Mouse (Mus musculus) liver, embryonic 13.5 days (tissue): ENCODE data around the gene Ltb4r1. TPM values are rescaled to one million over a fixed set of nuclear protein-coding genes. Genes with fewer than 3 reads are reported as not detected.

Experiments used
- ATAC-seq: fragments of 200-750 bp; cut with Nextera tagmentation; 2 replicates; pipeline ENCODE4 v1.8.0; 2017; ENCODE audit warnings: low read depth, mild to moderate bottlenecking, moderate number of reproducible peaks, moderate library complexity
- DNase-seq: peaks from one replicate; pipeline ENCODE4 v3.0.0; 2022
- H3K27ac ChIP-seq: fragments of 300-500 bp; sonication (generic); 2 replicates; pipeline ENCODE4 v1.5.1; 2015; ENCODE audit warnings: moderate library complexity, mild to moderate bottlenecking, inconsistent platforms
- H3K27me3 ChIP-seq: fragments of 300-500 bp; sonication (generic); 2 replicates; pipeline ENCODE4 v1.6.1; 2015; ENCODE audit warnings: mild to moderate bottlenecking, inconsistent platforms
- H3K36me3 ChIP-seq: fragments of 300-500 bp; sonication (generic); 2 replicates; pipeline ENCODE4 v1.6.1; 2015; ENCODE audit warnings: mild to moderate bottlenecking, inconsistent platforms
- H3K4me1 ChIP-seq: fragments of 300-500 bp; sonication (generic); replicated peaks from 2 replicates; pipeline ENCODE4 v1.6.1; 2015; ENCODE audit warnings: inconsistent platforms
- H3K4me2 ChIP-seq: fragments of 300-500 bp; sonication (generic); 2 replicates; pipeline ENCODE4 v1.6.1; 2015; ENCODE audit warnings: inconsistent platforms, mild to moderate bottlenecking, moderate library complexity
- H3K4me3 ChIP-seq: fragments of 300-500 bp; sonication (generic); replicated peaks from 2 replicates; pipeline ENCODE4 v1.5.1; 2015; ENCODE audit warnings: mild to moderate bottlenecking, inconsistent platforms
- H3K9ac ChIP-seq: fragments of 300-500 bp; sonication (generic); 2 replicates; pipeline ENCODE4 v1.6.1; 2015; ENCODE audit warnings: mild to moderate bottlenecking, inconsistent platforms
- H3K9me3 ChIP-seq: fragments of 300-500 bp; sonication (generic); replicated peaks from 2 replicates; pipeline ENCODE4 v1.6.1; 2016; ENCODE audit warnings: inconsistent platforms
- WGBS: fragments of 180-500 bp; shearing (Covaris S2); methylation state at CpG from one replicate; pipeline ENCODE4 v1.1.7; 2015; ENCODE audit not compliant: insufficient replicate concordance; 5-methylcytosine and 5-hydroxymethylcytosine counted together
- polyA plus RNA-seq: library from polyadenylated mRNA; unstranded; fragments of >200 nt; fragmentation: Nextera tagmentation; extraction: Ambion mirVana; gene quantifications from 2 replicates; pipeline ENCODE4 v1.2.1, GENCODE M21; 2015

Ltb4r1 gene
- polyA plus RNA-seq, 1 experiment from 2014 or later: 4.4 TPM

DNA sequence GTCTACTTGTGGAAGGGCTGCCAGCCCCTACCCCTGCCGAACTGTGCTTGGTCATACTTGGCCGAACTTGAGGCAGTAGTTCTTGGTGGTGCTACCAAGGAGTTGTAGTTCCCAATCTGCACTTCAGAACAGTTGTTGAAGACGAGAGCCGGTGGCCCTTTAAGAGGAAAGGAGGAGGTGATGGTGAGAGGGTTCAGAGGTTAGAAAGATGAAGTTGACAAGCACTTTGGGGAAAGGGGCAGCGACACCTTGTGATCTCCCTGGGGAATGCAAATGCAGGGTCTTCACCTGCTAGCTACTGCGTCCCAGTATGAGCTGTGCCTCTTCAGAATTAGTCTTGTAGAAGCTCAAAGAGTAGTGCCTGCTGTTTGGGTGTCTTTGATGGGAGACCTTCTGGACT is 19.4 kb downstream of the Ltb4r1 start:
- WGBS: 41% methylated on average over 6 of the region's 6 CpGs
- ATAC-seq: no peak

DNA sequence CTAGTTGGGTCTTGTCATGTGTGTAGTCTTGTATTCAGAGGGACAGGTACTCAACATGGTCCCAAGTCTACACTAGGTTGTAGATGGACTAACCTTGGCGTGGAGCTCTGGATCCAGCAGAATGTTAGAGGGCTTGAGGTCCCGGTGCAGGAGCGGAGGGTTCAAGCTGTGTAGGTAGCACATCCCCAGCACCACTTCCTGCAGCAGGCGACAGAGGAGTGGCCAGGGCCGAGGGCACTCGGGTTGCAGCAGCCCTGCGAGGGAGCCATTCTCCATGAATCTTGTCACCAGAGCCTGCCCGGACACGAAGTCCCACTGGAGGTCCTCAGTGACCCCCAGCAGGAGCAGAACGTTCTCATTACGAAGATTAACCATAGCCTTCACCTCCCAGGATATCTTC is 22.0 kb downstream of the Ltb4r1 start:
- peak overlapping the region; percentile 70; the same call in 1 of the 2 replicates for H3K9ac ChIP-seq
- H3K36me3 ChIP-seq: 0 out of 2 replicates have a peak, but pooled peaks cover 2% of the 10 kb centered on the region
- H3K4me2 ChIP-seq: peak overlapping the region; percentile 91
- peaks cover 49% of the 10 kb centered on the region for H3K27me3 ChIP-seq
- peak overlapping the region; percentile 65 for H3K4me3 ChIP-seq
- peaks cover 16% of the 10 kb centered on the region for H3K4me1 ChIP-seq
- 33% methylated on average over 11 of the region's 11 CpGs for WGBS
- DNase-seq: no peak
- no peaks in the 10 kb centered on the region for H3K9me3 ChIP-seq
- H3K27ac ChIP-seq: no peak overlapping the region
- no peak for ATAC-seq

More for the DNA sequence above, 19.4 kb downstream of the Ltb4r1 start:
- Histone ChIP-seq H3K4me3 (no peak overlapping the region), H3K4me2 (no peak overlapping the region), H3K27ac (no peak overlapping the region), H3K4me1 (peaks cover 20% of the 10 kb centered on the region), H3K9me3 (no peaks in the 10 kb centered on the region), H3K9ac (no peak overlapping the region), H3K27me3 (peaks cover 63% of the 10 kb centered on the region), H3K36me3 (0 out of 2 replicates have a peak, but pooled peaks cover 2% of the 10 kb centered on the region)
- no peak for DNase-seq

- ATAC-seq: peak; percentile 76
- Histone ChIP-seq H3K9me3 (no peaks in the 10 kb centered on the region), H3K27ac (no peak within 1 kb of the TSS), H3K36me3 (0 out of 2 replicates have a peak, but pooled peaks cover 2% of the 10 kb centered on the region), H3K9ac (peak within 1 kb of the TSS; percentile 70), H3K4me3 (peak within 1 kb of the TSS; percentile 65), H3K4me2 (peak within 1 kb of the TSS; percentile 91), H3K27me3 (peaks cover 42% of the 10 kb centered on the region), H3K4me1 (peaks cover 16% of the 10 kb centered on the region)
- 2% methylated on average over 40 of the region's 40 CpGs for WGBS
- peak; percentile 58 for DNase-seq
These were observed 22.7 kb downstream of the Ltb4r1 start, which contains the start of gene Ripk3 for GRCm38 (mm10) chr14:55788256-55789050. Gene Ripk3 (minus strand): TSS chr14:55788865.

- DNase-seq: no peak
- H3K4me1 ChIP-seq: peaks cover 17% of the 10 kb centered on the region
- H3K4me3 ChIP-seq: no peak overlapping the region
- ATAC-seq: no peak
- no peak overlapping the region for H3K4me2 ChIP-seq
- H3K36me3 ChIP-seq: no peaks in the 10 kb centered on the region
- no peak overlapping the region for H3K9ac ChIP-seq
- no peaks in the 10 kb centered on the region for H3K27me3 ChIP-seq
- H3K9me3 ChIP-seq: no peaks in the 10 kb centered on the region
- no peak overlapping the region for H3K27ac ChIP-seq
- 38% methylated on average over 2 of the region's 2 CpGs for WGBS
These were observed 27.7 kb downstream of the Ltb4r1 start for GRCm38 (mm10) chr14:55793461-55793860.

- Histone ChIP-seq H3K27me3 (no peaks in the 10 kb centered on the region), H3K36me3 (no peaks in the 10 kb centered on the region), H3K27ac (no peak overlapping the region), H3K4me2 (no peak overlapping the region), H3K9ac (no peak overlapping the region), H3K4me1 (peaks cover 13% of the 10 kb centered on the region), H3K4me3 (no peak overlapping the region), H3K9me3 (no peaks in the 10 kb centered on the region)
- no peak for DNase-seq
- 47% methylated on average over 2 of the region's 2 CpGs for WGBS
- ATAC-seq: no peak
These were observed 28.2 kb downstream of the Ltb4r1 start for GRCm38 (mm10) chr14:55793946-55794345.

GRCm38 (mm10) chr14:55795380-55796163 is 29.8 kb downstream of the Ltb4r1 start:
- H3K27me3 ChIP-seq: no peaks in the 10 kb centered on the region
- no peak overlapping the region for H3K4me2 ChIP-seq
- ATAC-seq (peak; percentile 23; the same call in 1 of the 2 replicates), DNase-seq (no peak)
- H3K9me3 ChIP-seq: no peaks in the 10 kb centered on the region
- WGBS: 55% methylated on average over 15 of the region's 15 CpGs
- no peak overlapping the region for H3K27ac ChIP-seq
- peaks cover 12% of the 10 kb centered on the region for H3K4me1 ChIP-seq
- no peaks in the 10 kb centered on the region for H3K36me3 ChIP-seq
- H3K9ac ChIP-seq: peak overlapping the region; percentile 17; the same call in 1 of the 2 replicates
- no peak overlapping the region for H3K4me3 ChIP-seq

DNA sequence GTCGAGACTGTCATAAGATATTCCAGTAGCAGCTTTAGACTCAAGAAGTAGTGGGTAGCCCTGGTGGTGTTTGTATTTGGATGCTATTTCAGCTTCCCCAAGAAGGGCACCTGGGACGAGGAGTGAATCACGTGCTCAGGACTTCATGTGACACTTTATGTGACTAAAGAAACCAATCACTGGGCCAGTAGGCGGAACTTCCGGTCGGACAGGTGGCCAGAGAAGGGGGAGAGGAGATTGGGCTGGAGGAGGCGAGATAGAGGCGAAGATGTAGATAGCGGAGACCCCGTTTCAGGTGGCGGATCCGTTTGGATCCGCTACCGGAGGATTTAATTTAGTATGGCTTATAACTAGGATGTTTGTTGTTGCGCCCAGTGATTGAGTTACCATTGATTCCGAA is 49.1 kb downstream of the Ltb4r1 start:
- Histone ChIP-seq H3K36me3 (no peaks in the 10 kb centered on the region), H3K27me3 (0 out of 2 replicates have a peak, but pooled peaks cover 5% of the 10 kb centered on the region), H3K4me1 (0 out of 2 replicates have a peak, but pooled peaks cover 2% of the 10 kb centered on the region), H3K4me2 (peak overlapping the region; percentile 55), H3K27ac (no peak overlapping the region), H3K9ac (no peak overlapping the region), H3K9me3 (no peaks in the 10 kb centered on the region), H3K4me3 (peak overlapping the region; percentile 38)
- DNase-seq: peak; percentile 17
- ATAC-seq: no peak
- WGBS: 32% methylated on average over 16 of the region's 16 CpGs

DNA sequence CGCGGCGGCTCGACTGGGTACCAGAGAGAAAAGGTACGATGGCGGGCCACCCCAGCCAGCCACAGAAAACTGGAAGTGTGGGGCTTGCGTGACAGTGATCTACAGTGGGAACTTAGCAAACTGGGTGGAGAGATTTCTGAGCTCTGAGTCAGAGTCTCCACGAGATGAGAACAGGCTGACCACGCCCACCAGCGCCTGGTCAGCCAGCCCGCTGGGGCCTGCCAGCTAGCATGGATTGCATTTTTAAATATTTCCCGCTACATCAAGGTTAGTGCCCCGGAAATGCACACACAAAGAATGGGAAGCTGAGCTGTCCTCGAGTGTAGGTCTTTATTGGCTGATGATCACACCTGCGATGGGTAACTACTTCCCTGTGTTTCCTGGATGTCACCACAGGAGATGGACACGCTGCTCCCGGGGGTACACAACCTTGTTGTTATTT is 49.6 kb downstream of the Ltb4r1 start:
- H3K27me3 ChIP-seq: 0 out of 2 replicates have a peak, but pooled peaks cover 5% of the 10 kb centered on the region
- DNase-seq (no peak), ATAC-seq (no peak)
- H3K9ac ChIP-seq: no peak overlapping the region
- peak overlapping the region; percentile 55 for H3K4me2 ChIP-seq
- peak overlapping the region; percentile 38 for H3K4me3 ChIP-seq
- H3K9me3 ChIP-seq: no peaks in the 10 kb centered on the region
- 0 out of 2 replicates have a peak, but pooled peaks cover 2% of the 10 kb centered on the region for H3K4me1 ChIP-seq
- no peaks in the 10 kb centered on the region for H3K36me3 ChIP-seq
- no peak overlapping the region for H3K27ac ChIP-seq
- 22% methylated on average over 17 of the region's 17 CpGs for WGBS

Other genes with a start within 250 kb of the Ltb4r1 start
- gene Nrl, start 241.0 kb upstream of the Ltb4r1 start, polyA plus RNA-seq: not detected in 2 replicates
- gene Pck2, start 225.7 kb upstream of the Ltb4r1 start, polyA plus RNA-seq: 32.2 and 34.5 TPM in 2 replicates
- gene Dcaf11, start 206.0 kb upstream of the Ltb4r1 start, polyA plus RNA-seq: 48.9 and 59.1 TPM in 2 replicates
- 1.6 and 1.8 TPM in 2 replicates for gene A730061H03Rik, start 205.6 kb upstream of the Ltb4r1 start, polyA plus RNA-seq
- 0.51 and 0.53 TPM in 2 replicates for gene Fitm1, start 190.3 kb upstream of the Ltb4r1 start, polyA plus RNA-seq
- gene Psme1, start 187.8 kb upstream of the Ltb4r1 start, polyA plus RNA-seq: 103 and 111 TPM in 2 replicates
- 31.9 and 35.8 TPM in 2 replicates for gene Emc9, start 180.7 kb upstream of the Ltb4r1 start, polyA plus RNA-seq
- gene Psme2, start 174.8 kb upstream of the Ltb4r1 start, polyA plus RNA-seq: 202 and 224 TPM in 2 replicates
- 9.0 and 12.6 TPM in 2 replicates for gene Rnf31, start 174.3 kb upstream of the Ltb4r1 start, polyA plus RNA-seq
- gene Irf9, start 162.4 kb upstream of the Ltb4r1 start, polyA plus RNA-seq: 14.8 and 16.4 TPM in 2 replicates
- 1.6 and 1.7 TPM in 2 replicates for gene Rec8, start 147.9 kb upstream of the Ltb4r1 start, polyA plus RNA-seq
- gene Ipo4, start 130.0 kb upstream of the Ltb4r1 start, polyA plus RNA-seq: 35.2 and 36.5 TPM in 2 replicates
- gene Gm49378, start 128.1 kb upstream of the Ltb4r1 start, polyA plus RNA-seq: 1.4 and 1.7 TPM in 2 replicates
- gene Tm9sf1, start 122.2 kb upstream of the Ltb4r1 start, polyA plus RNA-seq: 53.3 and 59.4 TPM in 2 replicates
- 0.16 and 0.27 TPM in 2 replicates for gene Tssk4, start 115.8 kb upstream of the Ltb4r1 start, polyA plus RNA-seq
- gene Mdp1, start 105.5 kb upstream of the Ltb4r1 start, polyA plus RNA-seq: 23.1 and 24.2 TPM in 2 replicates
- 29.6 and 33.0 TPM in 2 replicates for gene Gmpr2, start 94.0 kb upstream of the Ltb4r1 start, polyA plus RNA-seq
- gene Nedd8, start 93.8 kb upstream of the Ltb4r1 start, polyA plus RNA-seq: 325 TPM in 2 replicates
- 21.1 and 26.3 TPM in 2 replicates for gene Tinf2, start 84.1 kb upstream of the Ltb4r1 start, polyA plus RNA-seq
- gene Tgm1, start 52.0 kb upstream of the Ltb4r1 start, polyA plus RNA-seq: 1.5 and 2.0 TPM in 2 replicates
- gene Rabggta, start 43.7 kb upstream of the Ltb4r1 start, polyA plus RNA-seq: 12.9 and 14.7 TPM in 2 replicates
- gene Dhrs1, start 20.3 kb upstream of the Ltb4r1 start, polyA plus RNA-seq: 36.1 and 36.4 TPM in 2 replicates
- 41.9 and 42.8 TPM in 2 replicates for gene Nop9, start 20.3 kb upstream of the Ltb4r1 start, polyA plus RNA-seq
- 21.1 and 21.3 TPM in 2 replicates for gene Cideb, start 7.5 kb upstream of the Ltb4r1 start, polyA plus RNA-seq
- 0.92 and 1.3 TPM in 2 replicates for gene Ltb4r2, start 4.5 kb upstream of the Ltb4r1 start, polyA plus RNA-seq
- 1.8 and 2.2 TPM in 2 replicates for gene Adcy4, start 18.1 kb downstream of the Ltb4r1 start, polyA plus RNA-seq
- gene Ripk3, start 22.9 kb downstream of the Ltb4r1 start, polyA plus RNA-seq: 20.4 and 22.1 TPM in 2 replicates
- 1.5 and 1.8 TPM in 2 replicates for gene Nfatc4, start 57.2 kb downstream of the Ltb4r1 start, polyA plus RNA-seq
- 2.2 and 3.1 TPM in 2 replicates for gene Nynrin, start 88.0 kb downstream of the Ltb4r1 start, polyA plus RNA-seq
- 0.10 and 0.13 TPM in 2 replicates for gene Cbln3, start 118.4 kb downstream of the Ltb4r1 start, polyA plus RNA-seq
- gene Khnyn, start 119.0 kb downstream of the Ltb4r1 start, polyA plus RNA-seq: 6.8 and 7.6 TPM in 2 replicates
- 13.3 and 14.1 TPM in 2 replicates for gene Sdr39u1, start 134.3 kb downstream of the Ltb4r1 start, polyA plus RNA-seq
- 0.12 and 0.20 TPM in 2 replicates for gene Cma1, start 178.7 kb downstream of the Ltb4r1 start, polyA plus RNA-seq
- gene Cma2, start 185.0 kb downstream of the Ltb4r1 start, polyA plus RNA-seq: not detected in 2 replicates